Mouse (Mus musculus) myocyte (in vitro differentiated cells): ENCODE data around the gene Pym1.

Source experiments
- MYOG ChIP-seq, 3 experiments: IDR thresholded peaks; one replicate each; pipeline ENCODE4 v1.6.1; 2011; ENCODE audit warnings: control low read depth in 2 of 3, low read depth in 2 of 3, mild to moderate bottlenecking in 2 of 3; ENCODE audit not compliant: insufficient read length in 2 of 3, control insufficient read depth in 1 of 3, insufficient read depth in 1 of 3
- POLR2A ChIP-seq: IDR thresholded peaks from one replicate; pipeline ENCODE4 v1.6.1; 2011; ENCODE audit warnings: low read depth, mild to moderate bottlenecking, control low read depth, moderate library complexity; ENCODE audit not compliant: insufficient read length
- USF1 ChIP-seq: IDR thresholded peaks from one replicate; pipeline ENCODE4 v1.6.1; 2011; ENCODE audit warnings: low read depth, mild to moderate bottlenecking, control low read depth, moderate library complexity

DNA sequence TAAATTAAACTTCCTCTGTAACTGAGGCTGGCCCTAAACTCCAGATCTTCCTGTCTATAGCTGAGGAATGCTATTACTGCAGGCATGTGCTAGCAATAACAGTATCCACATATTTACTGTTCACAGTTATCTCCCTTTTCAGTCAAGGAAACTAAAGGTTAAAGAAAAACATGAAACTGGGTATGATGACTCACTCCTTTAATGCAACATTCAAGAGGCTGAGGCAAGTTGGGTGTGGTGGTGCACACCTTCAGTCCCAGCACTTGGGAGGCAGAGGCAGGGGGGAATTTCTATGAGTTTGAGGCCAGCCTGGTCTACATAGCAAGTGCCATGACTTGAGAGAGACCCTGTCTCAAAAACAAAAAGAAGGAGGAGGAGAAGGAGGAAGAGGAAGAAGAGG lies 15.7 kb upstream of the Pym1 start:
- TF ChIP-seq POLR2A = no peak
- no peak for TF ChIP-seq USF1
- TF ChIP-seq MYOG (IDR thresholded peaks at IDR 0.05; ENCODE audit: control insufficient read depth in 1 of 3, insufficient read depth in 1 of 3, insufficient read length in 2 of 3, low read depth in 2 of 3) = no peak
